Mouse (Mus musculus) brown adipose tissue, adult 24 weeks (tissue): ENCODE data around the gene Dph2. TPM values are rescaled to one million over a fixed set of nuclear protein-coding genes. Genes with fewer than 3 reads are reported as not detected.

Source experiments
- H3K27ac ChIP-seq: fragments of 200-500 bp; replicated peaks from 2 replicates; pipeline ENCODE4 v1.5.1; 2012; ENCODE audit warnings: low read depth, mild to moderate bottlenecking, low read length
- H3K4me1 ChIP-seq: fragments of 200-500 bp; 2 replicates; pipeline ENCODE4 v1.6.1; 2012; ENCODE audit warnings: low read length, mixed read lengths; ENCODE audit not compliant: control insufficient read depth, insufficient read depth, insufficient read length
- H3K4me3 ChIP-seq: fragments of 200-500 bp; 2 replicates; pipeline ENCODE4 v1.5.1; 2012; ENCODE audit warnings: low read depth, mild to moderate bottlenecking, low read length, moderate library complexity; ENCODE audit not compliant: insufficient read depth
- polyA plus RNA-seq: library from polyadenylated mRNA; stranded (reverse); fragments of >200 nt; gene quantifications from 2 replicates; pipeline ENCODE4 v1.2.4, GENCODE M21; 2012; ENCODE audit not compliant: missing spikeins, insufficient read depth, insufficient read length

Gene Dph2
- polyA plus RNA-seq, 1 experiment: 1.7 TPM

- no peak overlapping the region for H3K4me3 ChIP-seq
- H3K4me1 ChIP-seq: peaks cover 12% of the 10 kb centered on the region
- H3K27ac ChIP-seq: peak overlapping the region; percentile 24; the same call in 1 of the 2 replicates
These were observed 24.6 kb upstream of the Dph2 start for GRCm38 (mm10) chr4:117916386-117916785.

- Histone ChIP-seq H3K27ac (0 out of 2 replicates have a peak overlapping the region, but pooled peaks have one; percentile 10), H3K4me3 (peak overlapping the region; percentile 94), H3K4me1 (peaks cover 12% of the 10 kb centered on the region)
These were observed 23.8 kb upstream of the Dph2 start for GRCm38 (mm10) chr4:117915489-117916105.

DNA sequence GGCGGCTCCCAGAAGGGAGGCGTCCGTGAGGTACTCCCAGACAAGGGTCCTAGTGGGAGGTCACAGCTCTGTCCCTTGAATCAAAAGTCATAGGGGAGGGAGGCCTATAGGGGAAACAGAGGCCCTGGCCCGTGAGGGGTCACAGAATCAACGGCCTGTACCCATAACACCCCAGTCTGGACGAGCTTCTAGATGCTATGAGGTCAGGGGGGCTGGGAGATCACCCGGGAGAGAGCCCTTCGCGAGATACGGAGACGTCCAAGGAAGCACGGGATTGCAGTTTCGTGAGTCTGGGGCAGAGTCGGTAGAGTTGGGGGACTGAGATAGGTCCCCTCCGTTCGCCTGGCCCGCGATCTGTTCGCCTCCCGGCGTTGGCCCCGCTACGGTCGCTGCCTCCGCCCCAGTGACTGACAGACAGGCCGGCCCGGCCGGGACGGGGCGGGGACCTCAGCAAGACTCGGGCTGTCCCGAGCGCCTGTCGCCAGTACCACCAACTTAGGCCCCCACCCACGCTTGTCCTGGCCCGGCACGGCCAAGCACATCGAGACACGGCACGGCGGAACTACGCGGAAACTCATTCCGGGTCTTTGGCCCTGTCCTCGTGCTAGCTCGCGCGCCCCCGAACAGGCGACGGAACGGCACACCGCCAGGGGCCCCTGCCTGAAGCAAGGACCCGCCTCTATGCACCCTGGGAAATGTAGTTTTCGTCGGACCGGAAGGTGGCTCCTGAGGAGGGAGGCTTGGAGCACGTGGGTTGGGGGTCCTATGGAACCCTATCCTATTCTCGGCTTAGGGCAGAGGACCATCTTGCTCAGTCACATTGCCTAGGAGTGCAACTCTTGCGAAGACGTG is 23.0 kb upstream of the Dph2 start, which contains the start of gene Ipo13:
Gene Ipo13, minus strand, starts transcription at position 409 of the 852 bp plus-strand sequence.
- H3K4me1 ChIP-seq: peaks cover 12% of the 10 kb centered on the region
- peak within 1 kb of the TSS; percentile 99 for H3K27ac ChIP-seq
- peak within 1 kb of the TSS; percentile 94 for H3K4me3 ChIP-seq

- H3K4me3 ChIP-seq: peak overlapping the region; percentile 94
- H3K27ac ChIP-seq: no peak overlapping the region
- peaks cover 13% of the 10 kb centered on the region for H3K4me1 ChIP-seq
These were observed 22.2 kb upstream of the Dph2 start for GRCm38 (mm10) chr4:117914031-117914430.

DNA sequence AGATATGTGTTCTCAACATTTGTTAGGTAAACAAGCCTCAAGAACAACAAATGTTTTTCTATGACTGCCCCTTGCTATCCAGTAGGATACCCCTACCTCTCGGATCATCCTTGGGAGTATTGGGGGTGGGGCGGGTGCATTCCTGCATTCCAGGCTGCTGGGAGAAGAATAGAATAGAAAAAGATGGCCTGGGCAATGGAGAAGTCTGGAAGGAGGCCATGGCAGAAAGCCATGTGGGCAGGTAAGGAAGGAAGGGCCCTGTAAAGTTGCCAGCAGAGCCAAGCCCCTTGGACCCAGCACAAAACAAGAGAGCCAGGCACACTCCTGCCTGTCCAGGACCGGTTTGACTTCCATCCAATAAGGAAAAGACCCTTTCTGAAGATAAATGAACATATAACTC is 21.6 kb upstream of the Dph2 start:
- H3K27ac ChIP-seq: no peak overlapping the region
- peak overlapping the region; percentile 94 for H3K4me3 ChIP-seq
- H3K4me1 ChIP-seq: peaks cover 15% of the 10 kb centered on the region

DNA sequence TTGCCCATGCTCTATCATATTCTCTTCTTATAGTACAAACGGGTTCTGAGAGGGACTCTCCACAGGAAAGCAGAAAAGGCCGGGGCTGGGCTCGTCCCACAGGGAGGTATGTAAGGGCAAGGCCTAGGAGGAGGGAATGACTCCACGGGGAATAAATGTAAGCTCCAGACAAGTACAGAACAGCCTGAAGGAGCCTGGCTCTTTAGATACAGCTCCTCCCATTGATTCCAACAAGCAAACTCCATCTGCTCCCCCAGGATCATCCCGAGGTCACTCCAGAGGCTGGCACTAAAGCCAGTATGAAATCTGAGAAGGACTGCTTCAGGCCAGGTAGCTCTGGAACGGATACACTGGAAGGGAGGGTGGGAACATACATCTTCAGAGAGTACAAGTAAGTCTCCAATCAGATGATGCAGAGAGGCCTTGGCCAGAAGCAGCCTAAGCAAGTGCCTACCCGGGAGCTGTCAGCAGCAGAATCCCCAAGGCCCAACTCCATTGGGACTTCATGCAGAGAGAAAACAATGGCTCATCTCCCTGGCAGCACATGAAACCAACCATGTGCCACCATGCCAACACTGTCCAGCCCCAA is 20.9 kb upstream of the Dph2 start:
- peaks cover 20% of the 10 kb centered on the region for H3K4me1 ChIP-seq
- no peak overlapping the region for H3K27ac ChIP-seq
- H3K4me3 ChIP-seq: 0 out of 2 replicates have a peak overlapping the region, but pooled peaks have one; percentile 13

- peaks cover 20% of the 10 kb centered on the region for H3K4me1 ChIP-seq
- H3K27ac ChIP-seq: no peak overlapping the region
- no peak overlapping the region for H3K4me3 ChIP-seq
These were observed 20.3 kb upstream of the Dph2 start for GRCm38 (mm10) chr4:117912131-117912561.

GRCm38 (mm10) chr4:117908834-117909453 is 17.1 kb upstream of the Dph2 start:
- Histone ChIP-seq H3K27ac (peak overlapping the region; percentile 82; the same call in 1 of the 2 replicates), H3K4me3 (no peak overlapping the region), H3K4me1 (peaks cover 22% of the 10 kb centered on the region)

DNA sequence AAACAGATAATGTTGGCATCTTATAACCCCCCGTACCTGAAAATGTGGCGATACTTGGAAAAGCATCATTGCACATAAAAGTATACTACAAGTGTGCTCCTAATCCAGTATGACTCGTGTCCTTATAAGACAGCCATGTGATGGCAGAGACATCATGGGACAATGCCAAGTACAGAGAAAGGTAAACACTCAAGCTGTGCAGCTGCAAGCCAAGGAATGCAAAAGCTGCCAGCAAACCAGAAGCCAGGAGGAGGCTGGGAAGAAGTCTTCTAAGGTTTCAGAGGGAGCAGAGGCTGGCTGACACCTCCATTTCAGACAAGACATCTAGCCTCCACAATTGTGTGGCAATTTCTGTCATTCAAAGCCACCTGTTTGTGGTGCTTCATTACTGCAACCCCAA is 14.4 kb upstream of the Dph2 start:
- peak overlapping the region; percentile 49; the same call in 1 of the 2 replicates for H3K27ac ChIP-seq
- H3K4me3 ChIP-seq: no peak overlapping the region

GRCm38 (mm10) chr4:117904761-117905160 is 12.9 kb upstream of the Dph2 start:
- no peak overlapping the region for H3K27ac ChIP-seq
- peaks cover 12% of the 10 kb centered on the region for H3K4me1 ChIP-seq
- no peak overlapping the region for H3K4me3 ChIP-seq

More for the DNA sequence above, 14.4 kb upstream of the Dph2 start:
- peaks cover 12% of the 10 kb centered on the region for H3K4me1 ChIP-seq

- Histone ChIP-seq H3K27ac (no peak overlapping the region), H3K4me3 (no peak overlapping the region), H3K4me1 (peaks cover 11% of the 10 kb centered on the region)
These were observed 12.3 kb upstream of the Dph2 start for GRCm38 (mm10) chr4:117904094-117904493.

- Histone ChIP-seq H3K4me1 (no peaks in the 10 kb centered on the region), H3K4me3 (no peak overlapping the region), H3K27ac (no peak overlapping the region)
These were observed 6.3 kb upstream of the Dph2 start for GRCm38 (mm10) chr4:117898111-117898510.

DNA sequence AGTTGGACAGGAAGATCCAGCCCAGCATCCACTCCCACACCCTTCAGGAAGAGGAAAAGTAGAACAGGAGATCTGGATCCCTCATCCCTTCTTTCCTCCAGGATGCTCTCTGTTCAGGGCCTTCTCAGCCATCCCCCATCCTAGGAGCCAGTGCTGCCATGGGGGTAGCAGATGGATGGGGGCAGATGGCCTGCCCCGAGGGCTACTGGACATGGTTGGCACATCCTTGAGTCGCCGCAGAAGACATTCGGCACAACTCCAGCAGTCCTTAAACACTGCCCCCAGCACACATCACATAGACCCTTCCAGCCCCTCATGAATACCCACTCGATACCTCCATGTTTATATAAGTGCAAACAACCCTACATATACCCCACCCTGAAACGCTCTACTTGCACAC is 4.2 kb upstream of the Dph2 start:
- no peak overlapping the region for H3K4me3 ChIP-seq
- H3K4me1 ChIP-seq: no peaks in the 10 kb centered on the region
- H3K27ac ChIP-seq: no peak overlapping the region

- no peak overlapping the region for H3K27ac ChIP-seq
- no peak overlapping the region for H3K4me3 ChIP-seq
- H3K4me1 ChIP-seq: no peaks in the 10 kb centered on the region
These were observed 3.5 kb upstream of the Dph2 start for GRCm38 (mm10) chr4:117895339-117895738.

DNA sequence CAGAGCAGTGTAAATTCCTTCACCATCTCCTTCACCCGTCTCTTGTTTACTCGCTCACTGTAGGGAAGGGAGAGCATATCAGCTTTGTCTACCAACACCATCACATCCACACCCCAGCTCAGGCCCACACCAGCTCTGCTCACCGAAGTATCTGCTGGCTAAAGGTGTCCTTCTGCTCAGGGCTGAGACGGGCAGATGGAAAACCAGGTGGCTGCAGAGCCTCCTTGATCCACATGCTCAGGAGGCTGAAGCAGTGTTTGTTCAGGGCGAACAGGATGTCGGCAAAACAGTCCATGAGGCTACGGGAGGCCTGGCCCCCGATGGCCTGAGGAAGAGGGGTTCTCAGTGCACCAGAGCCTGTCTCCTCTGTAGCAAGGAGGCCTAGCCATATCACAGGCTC is 2.8 kb upstream of the Dph2 start:
- Histone ChIP-seq H3K4me3 (no peak overlapping the region), H3K27ac (no peak overlapping the region), H3K4me1 (no peaks in the 10 kb centered on the region)
